Mouse (Mus musculus): Measurements from ENCODE around the gene Aox4. TPM values are rescaled to one million over a fixed set of nuclear protein-coding genes. Genes with fewer than 3 reads are reported as not detected.

Aox4 gene
- polyA plus RNA-seq, 1 experiment from 2014 or later, result 0.07 TPM

DNA sequence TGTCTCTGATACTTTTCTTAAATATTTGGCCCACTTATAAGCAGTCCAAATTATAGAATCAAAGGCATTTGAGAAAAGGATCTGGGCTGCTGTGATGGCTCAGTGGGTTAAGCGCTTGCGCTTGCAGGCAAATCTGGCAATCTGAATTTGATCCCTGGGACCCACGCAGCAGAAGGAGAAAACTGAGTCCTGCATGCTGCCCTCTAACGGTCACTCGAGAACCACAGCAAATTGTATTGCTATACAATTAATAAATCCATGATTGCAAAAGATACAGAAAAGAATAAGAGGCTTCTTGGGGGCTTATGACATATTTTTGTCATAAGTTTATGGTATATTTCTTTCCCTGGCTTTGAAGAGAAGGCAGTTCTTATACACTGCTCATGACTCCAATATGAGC lies 25.2 kb downstream of the Aox4 start:
- Histone ChIP-seq H3K9ac (ENCODE audit: low read length) (no peak overlapping the region), H3K4me3 (ENCODE audit: low read depth, low read length) (no peak overlapping the region), H3K27ac (ENCODE audit: low read depth, low read length) (no peak overlapping the region), H3K4me2 (ENCODE audit: low read depth, low read length, severe bottlenecking) (no peak overlapping the region), H3K36me3 (ENCODE audit: control insufficient read depth, insufficient read depth, low read length) (no peaks in the 10 kb centered on the region), H3K4me1 (replicated peaks; ENCODE audit: control insufficient read depth, insufficient read depth, low read length) (no peaks in the 10 kb centered on the region), H3K27me3 (ENCODE audit: control insufficient read depth, insufficient read depth, low read length) (no peaks in the 10 kb centered on the region), H3K9me3 (ENCODE audit: control insufficient read depth, low read length) (no peaks in the 10 kb centered on the region)
- WGBS, result 55% methylated on average over 5 of the region's 5 CpGs
- no peak for DNase-seq (ENCODE audit: low spot score)
- no peak for ATAC-seq (replicated peaks; ENCODE audit: low FRiP score)

DNA sequence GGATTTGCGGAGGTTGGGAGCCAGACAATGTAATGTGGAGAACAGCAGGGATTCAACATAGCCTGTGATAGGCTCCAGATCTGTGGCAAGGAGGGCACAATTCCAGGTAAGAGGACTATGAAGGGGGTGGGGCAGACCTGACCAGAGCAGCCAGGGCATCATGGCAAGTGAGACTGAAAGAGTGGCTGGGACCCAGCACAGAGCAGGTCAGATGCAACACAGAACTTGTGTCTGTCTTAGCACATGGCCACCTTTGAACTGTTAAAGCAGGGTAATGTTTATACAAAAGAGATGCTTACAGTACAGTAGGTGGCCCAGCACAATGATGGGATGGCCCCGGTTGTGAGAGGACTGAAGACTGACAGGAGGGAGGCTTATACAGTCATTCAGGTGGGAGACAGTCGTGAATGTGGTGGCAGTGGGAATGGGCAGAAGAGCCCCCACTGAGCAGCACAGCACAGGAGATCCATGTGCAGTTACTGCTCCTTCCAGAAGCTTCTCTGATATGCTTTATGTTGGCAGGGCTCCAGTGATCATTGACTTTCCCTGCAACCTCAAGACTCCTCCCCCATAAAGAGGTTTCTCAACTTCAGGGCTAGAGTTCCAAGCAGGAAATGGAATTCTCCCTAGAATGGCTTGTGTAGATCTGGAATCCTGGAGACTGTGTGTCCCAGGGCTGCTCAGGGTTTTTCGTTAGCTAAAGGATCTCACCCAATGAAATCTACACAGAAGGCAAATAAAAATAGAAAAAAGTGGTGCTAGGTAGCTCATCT lies 27.5 kb downstream of the Aox4 start:
- WGBS, result 86% methylated on average over 4 of the region's 4 CpGs
- no peak overlapping the region for H3K27ac ChIP-seq (ENCODE audit: low read depth, low read length)
- H3K27me3 ChIP-seq (ENCODE audit: control insufficient read depth, insufficient read depth, low read length), result no peaks in the 10 kb centered on the region
- no peaks in the 10 kb centered on the region for H3K9me3 ChIP-seq (ENCODE audit: control insufficient read depth, low read length)
- DNase-seq (ENCODE audit: low spot score) (peak; percentile 31), ATAC-seq (replicated peaks; ENCODE audit: low FRiP score) (no peak)
- no peaks in the 10 kb centered on the region for H3K36me3 ChIP-seq (ENCODE audit: control insufficient read depth, insufficient read depth, low read length)
- H3K4me2 ChIP-seq (ENCODE audit: low read depth, low read length, severe bottlenecking), result no peak overlapping the region
- H3K4me3 ChIP-seq (ENCODE audit: low read depth, low read length), result no peak overlapping the region
- H3K4me1 ChIP-seq (replicated peaks; ENCODE audit: control insufficient read depth, insufficient read depth, low read length), result no peaks in the 10 kb centered on the region
- H3K9ac ChIP-seq (ENCODE audit: low read length), result no peak overlapping the region

DNA sequence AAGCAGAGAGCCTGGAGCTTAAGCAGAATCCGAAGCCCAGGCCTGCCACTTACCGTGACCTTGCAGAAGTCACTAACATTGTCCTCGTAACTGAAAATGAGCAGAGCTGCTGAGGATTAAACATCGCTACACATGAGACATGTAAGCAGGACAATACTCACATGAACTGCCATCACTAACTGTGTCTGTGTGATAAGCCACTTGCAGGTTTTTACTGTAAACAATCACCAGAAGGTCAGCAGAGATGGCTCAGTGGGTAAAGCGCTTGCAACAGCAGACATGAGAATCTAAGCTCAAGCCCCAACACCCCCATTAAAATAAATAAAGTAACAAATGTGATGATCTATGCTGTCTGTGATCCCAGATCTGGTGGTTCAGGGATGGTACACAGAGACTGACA lies 28.2 kb downstream of the Aox4 start:
- DNase-seq (ENCODE audit: low spot score) (peak; percentile 35), ATAC-seq (replicated peaks; ENCODE audit: low FRiP score) (no peak)
- H3K4me1 ChIP-seq (replicated peaks; ENCODE audit: control insufficient read depth, insufficient read depth, low read length), result no peaks in the 10 kb centered on the region
- H3K36me3 ChIP-seq (ENCODE audit: control insufficient read depth, insufficient read depth, low read length), result no peaks in the 10 kb centered on the region
- no peak overlapping the region for H3K4me2 ChIP-seq (ENCODE audit: low read depth, low read length, severe bottlenecking)
- H3K9me3 ChIP-seq (ENCODE audit: control insufficient read depth, low read length), result no peaks in the 10 kb centered on the region
- 92% methylated on average over 5 of the region's 5 CpGs for WGBS
- H3K27ac ChIP-seq (ENCODE audit: low read depth, low read length), result no peak overlapping the region
- H3K27me3 ChIP-seq (ENCODE audit: control insufficient read depth, insufficient read depth, low read length), result no peaks in the 10 kb centered on the region
- no peak overlapping the region for H3K4me3 ChIP-seq (ENCODE audit: low read depth, low read length)
- no peak overlapping the region for H3K9ac ChIP-seq (ENCODE audit: low read length)

- Histone ChIP-seq H3K36me3 (ENCODE audit: control insufficient read depth, insufficient read depth, low read length) (no peaks in the 10 kb centered on the region), H3K27ac (ENCODE audit: low read depth, low read length) (no peak overlapping the region), H3K27me3 (ENCODE audit: control insufficient read depth, insufficient read depth, low read length) (no peaks in the 10 kb centered on the region), H3K4me3 (ENCODE audit: low read depth, low read length) (no peak overlapping the region), H3K4me1 (replicated peaks; ENCODE audit: control insufficient read depth, insufficient read depth, low read length) (no peaks in the 10 kb centered on the region), H3K9me3 (ENCODE audit: control insufficient read depth, low read length) (no peaks in the 10 kb centered on the region), H3K9ac (ENCODE audit: low read length) (no peak overlapping the region), H3K4me2 (ENCODE audit: low read depth, low read length, severe bottlenecking) (no peak overlapping the region)
- DNase-seq (ENCODE audit: low spot score), result peak; percentile 45
- 94% methylated on average over 9 of the region's 9 CpGs for WGBS
- ATAC-seq (replicated peaks; ENCODE audit: low FRiP score), result no peak
Observed at GRCm38 (mm10) chr1:58238961-58239360, 28.8 kb downstream of the Aox4 start.

DNA sequence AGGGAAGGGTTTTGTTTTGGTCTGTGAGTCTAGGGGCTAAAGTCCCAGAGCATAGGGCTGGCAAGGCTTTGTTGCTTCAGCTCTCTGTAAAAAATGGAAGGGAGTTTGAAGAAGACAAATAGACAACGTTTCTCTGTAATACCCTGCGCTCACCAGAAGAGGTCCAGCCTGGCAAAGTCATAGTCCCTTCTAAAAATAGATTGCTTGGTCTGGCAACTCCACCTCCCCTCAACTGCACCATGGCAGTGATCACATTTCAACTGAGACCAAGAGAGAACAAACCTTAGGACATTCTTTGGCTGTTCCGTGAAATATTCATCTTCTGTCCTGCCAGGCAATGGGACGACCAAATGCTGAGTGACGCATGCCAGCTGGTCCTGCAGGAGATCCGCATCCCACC lies 30.1 kb downstream of the Aox4 start:
- H3K27ac ChIP-seq (ENCODE audit: low read depth, low read length), result no peak overlapping the region
- H3K4me3 ChIP-seq (ENCODE audit: low read depth, low read length), result no peak overlapping the region
- DNase-seq (ENCODE audit: low spot score), result peak; percentile 33
- no peak overlapping the region for H3K9ac ChIP-seq (ENCODE audit: low read length)
- H3K36me3 ChIP-seq (ENCODE audit: control insufficient read depth, insufficient read depth, low read length), result no peaks in the 10 kb centered on the region
- no peaks in the 10 kb centered on the region for H3K4me1 ChIP-seq (replicated peaks; ENCODE audit: control insufficient read depth, insufficient read depth, low read length)
- H3K4me2 ChIP-seq (ENCODE audit: low read depth, low read length, severe bottlenecking), result no peak overlapping the region
- H3K27me3 ChIP-seq (ENCODE audit: control insufficient read depth, insufficient read depth, low read length), result no peaks in the 10 kb centered on the region
- WGBS, result 73% methylated on average over 6 of the region's 6 CpGs
- H3K9me3 ChIP-seq (ENCODE audit: control insufficient read depth, low read length), result no peaks in the 10 kb centered on the region
- no peak for ATAC-seq (replicated peaks; ENCODE audit: low FRiP score)

- H3K27ac ChIP-seq (ENCODE audit: low read depth, low read length), result no peak overlapping the region
- no peaks in the 10 kb centered on the region for H3K36me3 ChIP-seq (ENCODE audit: control insufficient read depth, insufficient read depth, low read length)
- no peak overlapping the region for H3K9ac ChIP-seq (ENCODE audit: low read length)
- H3K27me3 ChIP-seq (ENCODE audit: control insufficient read depth, insufficient read depth, low read length), result no peaks in the 10 kb centered on the region
- no peaks in the 10 kb centered on the region for H3K4me1 ChIP-seq (replicated peaks; ENCODE audit: control insufficient read depth, insufficient read depth, low read length)
- DNase-seq (ENCODE audit: low spot score) (no peak), ATAC-seq (replicated peaks; ENCODE audit: low FRiP score) (no peak)
- H3K4me3 ChIP-seq (ENCODE audit: low read depth, low read length), result no peak overlapping the region
- 71% methylated on average over 3 of the region's 3 CpGs for WGBS
- no peaks in the 10 kb centered on the region for H3K9me3 ChIP-seq (ENCODE audit: control insufficient read depth, low read length)
- no peak overlapping the region for H3K4me2 ChIP-seq (ENCODE audit: low read depth, low read length, severe bottlenecking)
Observed at GRCm38 (mm10) chr1:58244487-58244886, 34.3 kb downstream of the Aox4 start.

GRCm38 (mm10) chr1:58248518-58248917 lies 38.3 kb downstream of the Aox4 start:
- no peaks in the 10 kb centered on the region for H3K27me3 ChIP-seq (ENCODE audit: control insufficient read depth, insufficient read depth, low read length)
- H3K9ac ChIP-seq (ENCODE audit: low read length), result no peak overlapping the region
- no peak overlapping the region for H3K4me3 ChIP-seq (ENCODE audit: low read depth, low read length)
- no peak overlapping the region for H3K4me2 ChIP-seq (ENCODE audit: low read depth, low read length, severe bottlenecking)
- ATAC-seq (replicated peaks; ENCODE audit: low FRiP score) (no peak), DNase-seq (ENCODE audit: low spot score) (no peak)
- no peaks in the 10 kb centered on the region for H3K36me3 ChIP-seq (ENCODE audit: control insufficient read depth, insufficient read depth, low read length)
- H3K9me3 ChIP-seq (ENCODE audit: control insufficient read depth, low read length), result no peaks in the 10 kb centered on the region
- H3K27ac ChIP-seq (ENCODE audit: low read depth, low read length), result no peak overlapping the region
- WGBS, result 72% methylated on average over 1 of the region's 1 CpGs
- H3K4me1 ChIP-seq (replicated peaks; ENCODE audit: control insufficient read depth, insufficient read depth, low read length), result no peaks in the 10 kb centered on the region

DNA sequence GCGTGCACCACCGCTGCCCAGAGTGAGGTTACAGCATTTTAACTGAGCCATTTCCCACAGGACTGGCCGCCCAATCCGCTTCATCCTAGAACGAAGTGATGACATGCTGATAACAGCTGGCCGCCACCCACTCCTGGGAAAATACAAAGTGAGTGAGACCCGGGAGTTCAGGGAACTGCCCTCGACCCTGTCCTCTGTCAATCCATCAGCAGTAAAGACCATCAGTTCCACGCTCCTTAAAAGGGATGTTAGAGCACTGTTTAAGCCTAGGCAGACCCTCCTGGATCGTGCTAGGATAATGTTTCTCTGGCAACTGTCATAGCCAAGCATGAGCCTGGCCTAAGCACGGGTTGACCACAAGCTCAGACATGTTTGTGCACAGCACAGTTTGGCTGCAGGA lies 43.3 kb downstream of the Aox4 start:
- no peak overlapping the region for H3K9ac ChIP-seq (ENCODE audit: low read length)
- H3K4me1 ChIP-seq (replicated peaks; ENCODE audit: control insufficient read depth, insufficient read depth, low read length), result no peaks in the 10 kb centered on the region
- H3K36me3 ChIP-seq (ENCODE audit: control insufficient read depth, insufficient read depth, low read length), result no peaks in the 10 kb centered on the region
- 88% methylated on average over 11 of the region's 11 CpGs for WGBS
- no peaks in the 10 kb centered on the region for H3K27me3 ChIP-seq (ENCODE audit: control insufficient read depth, insufficient read depth, low read length)
- no peak overlapping the region for H3K4me2 ChIP-seq (ENCODE audit: low read depth, low read length, severe bottlenecking)
- no peak for ATAC-seq (replicated peaks; ENCODE audit: low FRiP score)
- H3K27ac ChIP-seq (ENCODE audit: low read depth, low read length), result no peak overlapping the region
- H3K9me3 ChIP-seq (ENCODE audit: control insufficient read depth, low read length), result no peaks in the 10 kb centered on the region
- no peak overlapping the region for H3K4me3 ChIP-seq (ENCODE audit: low read depth, low read length)
- peak; percentile 18 for DNase-seq (ENCODE audit: low spot score)

Measured in forebrain, embryonic 11.5 days (tissue).